Mouse (Mus musculus) kidney, postnatal 0 days (tissue): ENCODE measurements around the gene Vmn1r39. TPM values are rescaled to one million over a fixed set of nuclear protein-coding genes. Genes with fewer than 3 reads are reported as not detected.
A peak's percentile ranks its signal among the peaks of the same experiment; 100 is the strongest.
"Not testable (repeated sequence)": the region's sequence is repeated elsewhere in the genome, so short reads cannot be mapped to it uniquely, and the experiment has no call there.

Experiments
- ATAC-seq: fragments of 200-750 bp; cut with Nextera tagmentation; replicated peaks from 2 replicates; pipeline ENCODE4 v1.8.0; 2017; ENCODE audit warnings: low read depth, moderate number of reproducible peaks, moderate TSS enrichment, moderate library complexity; ENCODE audit not compliant: low FRiP score
- DNase-seq: peaks from one replicate; pipeline ENCODE4 v3.0.0-alpha.2; 2016; ENCODE audit warnings: low spot score
- H3K27ac ChIP-seq: fragments of 300-500 bp; sonication (generic); 2 replicates; pipeline ENCODE4 v1.5.1; 2014; ENCODE audit warnings: mild to moderate bottlenecking
- H3K27me3 ChIP-seq: fragments of 300-500 bp; sonication (generic); 2 replicates; pipeline ENCODE4 v1.6.1; 2014; ENCODE audit warnings: low read length, mixed read lengths; ENCODE audit not compliant: insufficient read depth
- H3K36me3 ChIP-seq: fragments of 300-500 bp; sonication (generic); 2 replicates; pipeline ENCODE4 v1.6.1; 2014; ENCODE audit warnings: low read length, mixed read lengths; ENCODE audit not compliant: insufficient read depth
- H3K4me1 ChIP-seq: fragments of 300-500 bp; sonication (generic); replicated peaks from 2 replicates; pipeline ENCODE4 v1.6.1; 2014; ENCODE audit warnings: antibody characterized with exemption, low read length, mixed read lengths; ENCODE audit not compliant: insufficient read depth
- H3K4me2 ChIP-seq: fragments of 300-500 bp; sonication (generic); 2 replicates; pipeline ENCODE4 v1.6.1; 2014; ENCODE audit warnings: mild to moderate bottlenecking, low read length, moderate library complexity, mixed read lengths
- H3K4me3 ChIP-seq: fragments of 300-500 bp; sonication (generic); replicated peaks from 2 replicates; pipeline ENCODE4 v1.5.1; 2014; ENCODE audit warnings: low read depth, low read length
- H3K9ac ChIP-seq: fragments of 300-500 bp; sonication (generic); 2 replicates; pipeline ENCODE4 v1.6.1; 2014; ENCODE audit warnings: low read depth, low read length
- H3K9me3 ChIP-seq: fragments of 300-500 bp; sonication (generic); replicated peaks from 2 replicates; pipeline ENCODE4 v1.6.1; 2016; ENCODE audit warnings: low read length, inconsistent platforms, mixed read lengths
- CTCF ChIP-seq: IDR thresholded peaks from 2 replicates; pipeline ENCODE4 v1.5.1; 2016; ENCODE audit warnings: antibody characterized with exemption, low read depth, mild to moderate bottlenecking, moderate library complexity
- WGBS: fragments of 180-500 bp; shearing (Covaris S2); extraction: QIAGEN DNeasy Blood & Tissue Kit; methylation state at CpG from one replicate; pipeline ENCODE4 v1.1.7; 2014; 5-methylcytosine and 5-hydroxymethylcytosine counted together
- polyA plus RNA-seq: library from polyadenylated mRNA; unstranded; fragments of >200 nt; fragmentation: Nextera tagmentation; extraction: Ambion mirVana; gene quantifications from 2 replicates; pipeline ENCODE4 v1.2.1, GENCODE M21; 2015

The Vmn1r39 gene
- polyA plus RNA-seq, 1 experiment from 2014 or later = not detected

GRCm38 (mm10) chr6:66806311-66806710, 4.1 kb downstream of the Vmn1r39 start:
- H3K4me3 ChIP-seq = no peak overlapping the region
- H3K4me1 ChIP-seq = no peaks in the 10 kb centered on the region
- H3K9ac ChIP-seq = no peak overlapping the region
- ATAC-seq = no peak
- no peak for TF ChIP-seq CTCF
- H3K4me2 ChIP-seq = no peak overlapping the region
- 22% methylated on average over 1 of the region's 1 CpGs for WGBS
- H3K27me3 ChIP-seq = no peaks in the 10 kb centered on the region
- no peak overlapping the region for H3K27ac ChIP-seq
- H3K36me3 ChIP-seq = no peaks in the 10 kb centered on the region
- no peaks in the 10 kb centered on the region for H3K9me3 ChIP-seq
- DNase-seq = peak; percentile 21

- no peak for DNase-seq
- Histone ChIP-seq H3K9ac (no peak overlapping the region), H3K4me2 (no peak overlapping the region), H3K4me1 (no peaks in the 10 kb centered on the region), H3K9me3 (no peaks in the 10 kb centered on the region), H3K27ac (no peak overlapping the region), H3K27me3 (no peaks in the 10 kb centered on the region), H3K36me3 (no peaks in the 10 kb centered on the region), H3K4me3 (no peak overlapping the region)
- no peak for TF ChIP-seq CTCF
- 85% methylated on average over 3 of the region's 3 CpGs for WGBS
- ATAC-seq = no peak
Measured at GRCm38 (mm10) chr6:66805713-66806112, 4.7 kb downstream of the Vmn1r39 start.

- H3K27me3 ChIP-seq, H3K27ac ChIP-seq, H3K4me1 ChIP-seq, H3K4me3 ChIP-seq, ATAC-seq, H3K9ac ChIP-seq, H3K4me2 ChIP-seq, DNase-seq, H3K36me3 ChIP-seq, H3K9me3 ChIP-seq: not testable (repeated sequence)
Measured at GRCm38 (mm10) chr6:66782527-66782926, 27.9 kb downstream of the Vmn1r39 start, which contains the start of gene Vmn1r38. Gene Vmn1r38 (minus strand): TSS chr6:66782627.

Other genes starting within 250 kb of the Vmn1r39 start
- gene Vmn1r33, start 192.3 kb downstream of the Vmn1r39 start, polyA plus RNA-seq = not detected in 2 replicates
- gene Vmn1r34, start 166.7 kb downstream of the Vmn1r39 start, polyA plus RNA-seq = not detected in 2 replicates
- gene Vmn1r35, start 124.7 kb downstream of the Vmn1r39 start, polyA plus RNA-seq = not detected in 2 replicates
- not detected in 2 replicates for gene Vmn1r36, start 91.4 kb downstream of the Vmn1r39 start, polyA plus RNA-seq
- gene Vmn1r37, start 81.2 kb downstream of the Vmn1r39 start, polyA plus RNA-seq = not detected in 2 replicates
- not detected in 2 replicates for gene Vmn1r38, start 28.0 kb downstream of the Vmn1r39 start, polyA plus RNA-seq
- gene Gng12, start 85.8 kb upstream of the Vmn1r39 start, polyA plus RNA-seq = 144 and 152 TPM in 2 replicates
- 66.5 and 70.7 TPM in 2 replicates for gene Gadd45a, start 226.8 kb upstream of the Vmn1r39 start, polyA plus RNA-seq